8 mouse cellular contexts compared by ENCODE assay signal in genomic region chr11:9010853-9011339, GRCm38 (mm10). TPM values are rescaled to one million over a fixed set of nuclear protein-coding genes. Genes with fewer than 3 reads are reported as not detected.
DNase-seq lines count a peak whose midpoint lies in the region; ATAC-seq and TF ChIP-seq lines count a peak whose summit lies in the region.

Gene Hus1, minus strand, starts transcription at chr11:9011191.

- no peaks in the 10 kb centered on the region for H3K9me3 ChIP-seq in erythroblast, embryonic 14.5 days (ENCODE audit: control insufficient read depth, low read length)
- no peaks in the 10 kb centered on the region for H3K9me3 ChIP-seq in heart, embryonic 12.5 days (replicated peaks)
- H3K9me3 ChIP-seq in kidney, postnatal 0 days (replicated peaks; ENCODE audit: low read length): no peaks in the 10 kb centered on the region
- H3K9me3 ChIP-seq in liver, embryonic 11.5 days (ENCODE audit: control insufficient read depth, low read length): no peaks in the 10 kb centered on the region
- H3K9me3 ChIP-seq in stomach, embryonic 14.5 days (ENCODE audit: control insufficient read depth, low read depth, low read length): no peaks in the 10 kb centered on the region

- no peak for TF ChIP-seq CTCF in C2C12 (IDR thresholded peaks at IDR 0.05; ENCODE audit: control insufficient read depth, insufficient read depth, insufficient read length)
- TF ChIP-seq CTCF in brain, embryonic 14.5 days (IDR thresholded peaks at IDR 0.05; ENCODE audit: borderline replicate concordance, extremely low read depth, insufficient read depth, insufficient read length): no peak
- TF ChIP-seq CTCF in kidney, postnatal 0 days (IDR thresholded peaks at IDR 0.05; ENCODE audit: low read depth): no peak

- peak; percentile 96 for ATAC-seq in heart, embryonic 12.5 days (ENCODE audit: insufficient number of reproducible peaks, low FRiP score)
- ATAC-seq in kidney, postnatal 0 days (replicated peaks; ENCODE audit: low FRiP score, low read depth): peak; percentile 96
- ATAC-seq in liver, embryonic 11.5 days (replicated peaks; ENCODE audit: low FRiP score): peak; percentile 96
- ATAC-seq in stomach, embryonic 14.5 days (ENCODE audit: insufficient number of reproducible peaks, insufficient read depth, low FRiP score, low read depth): peak; percentile 96

- DNase-seq in brain, embryonic 14.5 days (ENCODE audit: low read depth): peak; percentile 91
- DNase-seq in kidney, postnatal 0 days (ENCODE audit: low spot score): peak; percentile 91
- peak; percentile 90 for DNase-seq in liver, embryonic 11.5 days (ENCODE audit: low spot score)
- peak; percentile 67 for DNase-seq in naive thymus-derived CD4-positive, alpha-beta T cell, adult 2 months (ENCODE audit: low read depth)

- WGBS in heart, embryonic 12.5 days: under 1% methylated on average over 43 of the region's 43 CpGs
- 0% methylated on average over 43 of the region's 43 CpGs for WGBS in kidney, postnatal 0 days
- under 1% methylated on average over 43 of the region's 43 CpGs for WGBS in liver, embryonic 11.5 days
- under 1% methylated on average over 43 of the region's 43 CpGs for WGBS in stomach, embryonic 14.5 days

- peak within 1 kb of the TSS; percentile 51 for H3K4me3 ChIP-seq in C2C12 (ENCODE audit: insufficient read depth, poor library complexity, severe bottlenecking)
- peak within 1 kb of the TSS; percentile 95 for H3K4me3 ChIP-seq in erythroblast, embryonic 14.5 days (replicated peaks)
- H3K4me3 ChIP-seq in heart, embryonic 12.5 days: peak within 1 kb of the TSS; percentile 80
- peak within 1 kb of the TSS; percentile 77 for H3K4me3 ChIP-seq in kidney, postnatal 0 days (replicated peaks; ENCODE audit: low read depth, low read length)
- H3K4me3 ChIP-seq in liver, embryonic 11.5 days (ENCODE audit: low read depth, low read length): peak within 1 kb of the TSS; percentile 81
- H3K4me3 ChIP-seq in stomach, embryonic 14.5 days (ENCODE audit: low read depth, low read length): peak within 1 kb of the TSS; percentile 54

- H3ac ChIP-seq in C2C12 (ENCODE audit: control insufficient read depth, insufficient read length, low read depth): peak within 1 kb of the TSS; percentile 91

- H3K27me3 ChIP-seq in C2C12 (ENCODE audit: control insufficient read depth, insufficient read depth, insufficient read length): no peaks in the 10 kb centered on the region
- H3K27me3 ChIP-seq in erythroblast, embryonic 14.5 days (ENCODE audit: control insufficient read depth): no peaks in the 10 kb centered on the region
- H3K27me3 ChIP-seq in heart, embryonic 12.5 days (replicated peaks): no peaks in the 10 kb centered on the region
- H3K27me3 ChIP-seq in kidney, postnatal 0 days (ENCODE audit: insufficient read depth, low read length): no peaks in the 10 kb centered on the region
- H3K27me3 ChIP-seq in liver, embryonic 11.5 days (replicated peaks; ENCODE audit: control insufficient read depth, insufficient read depth, low read length): no peaks in the 10 kb centered on the region; the same call in 1 of the 2 replicates
- H3K27me3 ChIP-seq in stomach, embryonic 14.5 days (ENCODE audit: control insufficient read depth, insufficient read depth, low read length): no peaks in the 10 kb centered on the region

- H3K4me1 ChIP-seq in erythroblast, embryonic 14.5 days (ENCODE audit: control insufficient read depth): peaks cover 24% of the 10 kb centered on the region
- peaks cover 14% of the 10 kb centered on the region; the same call in 1 of the 2 replicates for H3K4me1 ChIP-seq in heart, embryonic 12.5 days (replicated peaks)
- no peaks in the 10 kb centered on the region; the same call in none of the 2 replicates for H3K4me1 ChIP-seq in kidney, postnatal 0 days (replicated peaks; ENCODE audit: insufficient read depth, low read length)
- peaks cover 6% of the 10 kb centered on the region for H3K4me1 ChIP-seq in liver, embryonic 11.5 days (replicated peaks; ENCODE audit: control insufficient read depth, insufficient read depth, low read length)
- H3K4me1 ChIP-seq in stomach, embryonic 14.5 days (ENCODE audit: control insufficient read depth, insufficient read depth, low read length): peaks cover 8% of the 10 kb centered on the region

- peaks cover 35% of the 10 kb centered on the region for H3K79me2 ChIP-seq in C2C12 (ENCODE audit: control insufficient read depth, insufficient read depth)

- H3K4me2 ChIP-seq in heart, embryonic 12.5 days: peak within 1 kb of the TSS; percentile 96
- peak within 1 kb of the TSS; percentile 86 for H3K4me2 ChIP-seq in kidney, postnatal 0 days (ENCODE audit: low read length)
- peak within 1 kb of the TSS; percentile 92 for H3K4me2 ChIP-seq in liver, embryonic 11.5 days
- peak within 1 kb of the TSS; percentile 83 for H3K4me2 ChIP-seq in stomach, embryonic 14.5 days (replicated peaks; ENCODE audit: low read depth, low read length)

- peaks cover 14% of the 10 kb centered on the region for H3K79me3 ChIP-seq in C2C12 (ENCODE audit: low read depth)

- peak; percentile 37; the same call in 1 of the 2 replicates for TF ChIP-seq POLR2A in brain, embryonic 14.5 days (IDR thresholded peaks at IDR 0.05; ENCODE audit: borderline replicate concordance, extremely low read depth, insufficient read depth, insufficient read length, poor library complexity, severe bottlenecking)

- H3K36me3 ChIP-seq in C2C12 (ENCODE audit: control insufficient read depth, insufficient read depth): peaks cover 19% of the 10 kb centered on the region
- H3K36me3 ChIP-seq in erythroblast, embryonic 14.5 days (ENCODE audit: control insufficient read depth): peaks cover 28% of the 10 kb centered on the region
- H3K36me3 ChIP-seq in heart, embryonic 12.5 days: peaks cover 22% of the 10 kb centered on the region
- peaks cover 15% of the 10 kb centered on the region; the same call in 1 of the 2 replicates for H3K36me3 ChIP-seq in kidney, postnatal 0 days (ENCODE audit: insufficient read depth, low read length)
- H3K36me3 ChIP-seq in liver, embryonic 11.5 days (ENCODE audit: control insufficient read depth, insufficient read depth, low read length): peaks cover 8% of the 10 kb centered on the region; the same call in 1 of the 2 replicates
- peaks cover 6% of the 10 kb centered on the region for H3K36me3 ChIP-seq in stomach, embryonic 14.5 days (ENCODE audit: control insufficient read depth, insufficient read depth, low read length)

- H3K27ac ChIP-seq in heart, embryonic 12.5 days (ENCODE audit: poor library complexity, severe bottlenecking): peak within 1 kb of the TSS; percentile 89
- peak within 1 kb of the TSS; percentile 94 for H3K27ac ChIP-seq in kidney, postnatal 0 days
- peak within 1 kb of the TSS; percentile 89 for H3K27ac ChIP-seq in liver, embryonic 11.5 days (ENCODE audit: low read depth, low read length)
- H3K27ac ChIP-seq in stomach, embryonic 14.5 days (ENCODE audit: low read length): peak within 1 kb of the TSS; percentile 84

- H3K9ac ChIP-seq in heart, embryonic 12.5 days: peak within 1 kb of the TSS; percentile 87
- peak within 1 kb of the TSS; percentile 83 for H3K9ac ChIP-seq in kidney, postnatal 0 days (ENCODE audit: low read depth, low read length)
- H3K9ac ChIP-seq in liver, embryonic 11.5 days (ENCODE audit: low read depth, low read length): peak within 1 kb of the TSS; percentile 96
- peak within 1 kb of the TSS; percentile 75 for H3K9ac ChIP-seq in stomach, embryonic 14.5 days (replicated peaks; ENCODE audit: low read depth, low read length)

TF ChIP-seq in C2C12, 6 proteins besides CTCF, POLR2A, EP300 and RAD21:
- peak; percentile 73 for TF ChIP-seq MAX (IDR thresholded peaks at IDR 0.05)
- no peak for TF ChIP-seq MYOG (IDR thresholded peaks at IDR 0.05; ENCODE audit: control insufficient read depth, extremely low read depth, insufficient read length)

RNA-seq across cellular contexts. Expression of gene Hus1, which starts in this region (rescaled TPM):
- 6.9 TPM for polyA plus RNA-seq in C2C12 (2012; fragmentation: generic; extraction: Trizol)
- polyA plus RNA-seq in brain, embryonic 14.5 days (2012; rRNA removed): 12.0 and 13.3 TPM in 2 replicates
- 0.10 and 0.20 TPM in 2 replicates for polyA plus RNA-seq in erythroblast, embryonic 14.5 days (2012)
- polyA plus RNA-seq in heart, embryonic 12.5 days (2016; fragmentation: Nextera tagmentation; extraction: Ambion mirVana): 14.7 and 16.2 TPM in 2 replicates
- polyA plus RNA-seq in kidney, postnatal 0 days (2015; fragmentation: Nextera tagmentation; extraction: Ambion mirVana): 14.6 and 14.7 TPM in 2 replicates
- polyA plus RNA-seq in liver, embryonic 11.5 days (2014; fragmentation: Nextera tagmentation; extraction: Ambion mirVana): 22.6 and 23.0 TPM in 2 replicates
- 20.3 and 23.1 TPM in 2 replicates for polyA plus RNA-seq in stomach, embryonic 14.5 days (2014; fragmentation: Nextera tagmentation; extraction: Ambion mirVana)

Comparison
In these comparisons a context has a peak if more than half of its experiments do, and no peak if none do; other contexts are left out.
1. Peak in every context shown above with its lines: DNase-seq, ATAC-seq, H3K4me3 ChIP-seq and H3K27ac ChIP-seq.